Mouse (Mus musculus): ENCODE results near the gene Gm42688.
A peak's percentile ranks its signal among the peaks of the same experiment; 100 is the strongest.

The Gm42688 gene

DNA sequence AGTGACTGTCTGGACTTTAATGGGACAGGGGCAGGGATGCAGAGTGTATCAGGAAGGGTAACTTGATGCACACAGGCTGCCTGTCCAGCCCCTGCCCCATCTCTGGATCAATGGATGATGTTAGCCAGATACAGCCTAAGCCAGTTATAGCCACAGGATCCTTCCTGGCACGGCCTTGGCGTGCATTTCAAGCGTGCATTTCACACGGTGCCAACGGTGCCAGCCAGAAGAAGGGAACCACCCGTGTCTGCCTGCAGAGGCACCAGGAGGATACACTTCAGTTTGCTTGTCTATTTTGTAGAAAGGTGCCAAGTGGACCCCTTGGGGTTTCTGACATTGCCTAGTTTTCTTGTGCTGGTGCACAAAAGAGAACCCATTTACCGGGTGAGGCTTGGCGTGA lies 38.6 kb downstream of the Gm42688 start:
- no peak for DNase-seq (ENCODE audit: low spot score)

DNA sequence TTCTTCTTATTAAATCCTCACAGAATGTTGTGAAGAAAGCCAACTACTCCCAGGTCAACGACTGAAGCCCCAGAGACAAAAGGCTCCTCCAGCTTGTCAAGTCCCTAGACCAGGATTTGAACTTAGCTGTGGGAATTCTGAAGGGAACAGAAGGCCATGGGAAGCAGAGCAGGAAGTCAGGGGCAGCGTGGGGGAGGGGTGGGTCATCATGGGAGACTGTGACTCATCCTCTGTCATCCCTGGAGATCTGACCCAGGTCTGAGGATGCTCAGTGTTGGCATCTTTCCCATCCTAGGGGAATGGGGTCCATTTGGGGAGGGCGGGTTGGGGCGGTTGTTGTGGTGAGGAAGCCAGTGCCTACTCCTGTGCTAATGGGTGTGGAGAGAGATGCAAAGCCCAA lies 40.2 kb downstream of the Gm42688 start:
- no peak for DNase-seq (ENCODE audit: low spot score)

DNA sequence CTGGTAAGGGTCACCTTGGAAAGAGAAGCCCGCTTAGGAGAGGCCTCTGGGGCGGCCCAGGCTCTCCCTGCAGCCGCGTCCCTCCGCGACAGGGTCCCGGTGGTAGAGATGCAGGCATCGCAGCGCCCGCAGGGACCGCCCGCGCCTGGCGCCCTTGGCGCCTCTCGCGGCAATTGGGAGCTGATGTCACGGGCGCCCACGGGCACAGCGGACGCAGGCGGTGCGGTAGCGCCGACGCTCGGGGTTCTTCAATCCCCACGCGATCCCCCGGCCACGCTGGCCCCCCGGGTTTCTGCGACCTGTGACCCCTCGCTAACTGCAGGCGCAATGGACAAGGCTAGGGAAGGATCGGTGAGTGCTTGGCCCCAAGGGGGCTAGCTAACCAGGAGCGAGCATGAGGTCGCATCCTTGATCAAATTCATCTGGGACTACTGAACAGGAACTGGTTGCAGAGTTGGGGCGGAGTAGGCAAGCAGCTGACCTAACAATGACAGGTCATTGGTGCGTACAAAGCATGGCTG lies 40.9 kb downstream of the Gm42688 start:
- peak; percentile 64 for DNase-seq (ENCODE audit: low spot score)

DNA sequence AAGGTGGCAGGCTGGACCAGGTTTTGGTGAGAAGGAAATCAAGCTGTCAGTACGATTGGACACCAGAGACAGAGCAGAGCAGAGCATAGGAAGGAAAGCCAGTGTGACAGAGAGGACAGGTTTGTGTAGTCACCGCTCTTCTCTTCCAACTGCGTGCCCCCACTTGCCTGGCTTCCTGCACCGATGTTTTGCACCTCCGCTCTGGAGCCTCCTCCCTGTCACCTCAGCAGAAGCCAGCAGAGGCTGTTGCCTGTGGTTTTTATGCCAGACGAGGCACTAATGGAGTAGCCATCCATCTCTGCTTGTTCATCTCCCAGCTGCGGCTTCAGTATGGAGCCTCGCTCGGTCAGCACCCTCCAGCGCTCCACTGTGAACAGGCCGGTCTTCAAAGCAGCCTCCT lies 41.5 kb downstream of the Gm42688 start:
- DNase-seq (ENCODE audit: low spot score), result no peak

DNA sequence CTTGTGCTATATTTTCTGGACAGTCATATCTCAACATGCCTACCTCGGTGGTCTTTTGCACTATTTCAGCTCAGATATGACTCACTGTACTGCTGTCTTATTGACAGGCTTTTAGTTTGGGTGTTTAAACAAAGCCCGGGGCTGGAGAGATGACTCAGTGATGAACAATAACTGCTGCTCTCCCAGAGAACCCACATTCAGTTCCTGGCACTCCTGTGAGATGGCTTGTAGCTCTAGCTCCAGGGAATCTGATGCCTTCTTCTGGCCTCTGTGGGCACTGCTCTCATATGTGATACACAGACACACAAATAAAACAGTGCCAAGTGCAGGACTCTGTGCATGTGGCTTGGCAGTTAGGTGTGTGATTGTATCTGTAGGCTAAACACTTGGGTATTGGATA lies 43.8 kb downstream of the Gm42688 start:
- no peak for DNase-seq (ENCODE audit: low spot score)

DNA sequence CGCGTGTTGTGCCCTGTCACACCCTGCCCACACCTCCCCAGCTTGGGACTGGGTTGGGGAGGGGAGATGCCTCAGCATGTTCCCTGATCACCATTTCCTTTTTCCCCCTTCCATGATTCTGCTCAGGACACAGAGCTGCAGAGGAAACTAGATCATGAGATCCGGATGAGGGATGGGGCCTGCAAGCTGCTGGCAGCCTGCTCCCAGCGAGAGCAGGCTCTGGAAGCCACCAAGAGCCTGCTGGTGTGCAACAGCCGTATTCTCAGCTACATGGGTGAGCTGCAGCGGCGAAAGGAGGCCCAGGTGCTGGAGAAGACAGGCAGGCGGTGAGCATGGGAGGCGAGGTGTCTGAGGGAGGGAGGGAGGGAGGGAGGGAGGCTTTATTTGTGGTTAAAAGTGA lies 44.4 kb downstream of the Gm42688 start:
- no peak for DNase-seq (ENCODE audit: low spot score)

DNA sequence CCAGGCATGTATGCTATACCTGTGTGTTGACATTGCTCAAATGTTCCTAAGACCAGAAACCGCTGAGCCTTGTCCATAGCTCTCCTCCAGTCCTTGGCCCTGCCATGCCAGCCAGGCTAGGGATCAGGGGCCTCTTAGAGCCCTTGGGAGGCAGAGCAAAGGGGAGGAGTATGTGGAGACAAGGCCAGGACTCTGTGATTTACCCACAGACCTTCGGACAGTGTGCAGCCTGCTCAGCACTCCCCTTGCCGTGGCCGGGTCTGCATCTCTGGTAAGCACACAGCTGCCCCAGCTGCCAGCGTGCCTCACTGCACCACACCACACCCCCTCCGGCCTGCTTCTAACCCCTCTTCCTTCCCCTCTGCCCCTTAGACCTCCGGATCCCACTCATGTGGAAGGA lies 45.9 kb downstream of the Gm42688 start:
- DNase-seq (ENCODE audit: low spot score), result no peak

DNA sequence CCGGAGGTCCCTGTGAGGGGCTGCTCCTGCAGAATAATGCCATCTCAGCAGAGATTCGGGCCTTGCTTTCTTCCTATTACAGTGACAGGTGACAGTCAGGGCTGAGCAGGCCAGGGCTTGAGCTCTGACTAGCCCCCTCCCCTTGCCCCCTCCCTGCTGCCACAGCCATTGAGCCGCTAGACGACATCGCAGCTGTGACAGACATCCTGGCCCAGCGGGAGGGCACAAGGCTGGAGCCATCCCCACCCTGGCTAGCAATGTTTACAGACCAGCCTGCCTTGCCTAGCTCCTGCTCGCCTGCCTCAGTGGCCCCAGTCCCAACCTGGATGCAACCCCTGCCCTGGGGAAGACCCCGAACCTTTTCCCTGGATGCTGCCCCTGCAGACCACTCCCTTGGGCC lies 50.3 kb downstream of the Gm42688 start:
- DNase-seq (ENCODE audit: low spot score), result no peak

DNA sequence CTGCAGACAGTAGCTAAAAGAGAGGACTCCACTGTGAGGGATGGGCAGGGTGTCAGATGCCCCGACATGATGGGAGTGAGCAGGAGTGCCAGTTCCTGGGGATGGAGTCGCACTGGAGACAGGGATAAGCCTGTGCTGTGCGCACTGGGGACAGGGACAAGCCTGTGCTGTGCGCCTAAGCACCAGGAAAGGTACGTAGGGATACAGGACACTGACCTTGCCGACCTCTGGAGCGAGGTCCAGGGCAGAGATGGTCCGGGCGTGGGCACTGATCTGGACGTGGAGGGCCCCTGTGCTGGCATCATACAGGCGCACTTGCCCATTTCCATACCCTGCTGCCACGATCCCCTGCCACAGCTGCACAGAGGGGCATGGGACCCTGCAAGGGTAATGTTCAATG lies 51.6 kb downstream of the Gm42688 start:
- DNase-seq (ENCODE audit: low spot score), result no peak

DNA sequence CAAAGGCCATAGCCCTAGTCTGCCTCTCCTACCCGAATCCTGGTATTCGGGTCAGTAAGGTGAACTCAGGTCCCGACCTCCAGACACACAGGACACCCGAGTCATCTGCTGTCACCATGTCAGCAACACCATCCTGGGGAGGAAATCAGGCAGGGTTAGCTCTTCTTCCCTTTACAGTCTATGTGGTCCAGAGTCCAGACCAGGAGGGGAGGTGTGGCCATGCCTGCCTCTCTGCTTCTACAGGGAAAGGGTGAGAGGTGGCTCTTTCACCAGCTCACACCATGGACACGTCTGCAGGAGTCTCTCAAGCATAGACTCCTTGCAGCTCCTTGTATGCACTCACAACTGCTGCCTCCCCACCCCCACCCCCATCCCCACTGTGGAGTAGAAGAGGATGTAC lies 52.1 kb downstream of the Gm42688 start:
- no peak for DNase-seq (ENCODE audit: low spot score)

DNA sequence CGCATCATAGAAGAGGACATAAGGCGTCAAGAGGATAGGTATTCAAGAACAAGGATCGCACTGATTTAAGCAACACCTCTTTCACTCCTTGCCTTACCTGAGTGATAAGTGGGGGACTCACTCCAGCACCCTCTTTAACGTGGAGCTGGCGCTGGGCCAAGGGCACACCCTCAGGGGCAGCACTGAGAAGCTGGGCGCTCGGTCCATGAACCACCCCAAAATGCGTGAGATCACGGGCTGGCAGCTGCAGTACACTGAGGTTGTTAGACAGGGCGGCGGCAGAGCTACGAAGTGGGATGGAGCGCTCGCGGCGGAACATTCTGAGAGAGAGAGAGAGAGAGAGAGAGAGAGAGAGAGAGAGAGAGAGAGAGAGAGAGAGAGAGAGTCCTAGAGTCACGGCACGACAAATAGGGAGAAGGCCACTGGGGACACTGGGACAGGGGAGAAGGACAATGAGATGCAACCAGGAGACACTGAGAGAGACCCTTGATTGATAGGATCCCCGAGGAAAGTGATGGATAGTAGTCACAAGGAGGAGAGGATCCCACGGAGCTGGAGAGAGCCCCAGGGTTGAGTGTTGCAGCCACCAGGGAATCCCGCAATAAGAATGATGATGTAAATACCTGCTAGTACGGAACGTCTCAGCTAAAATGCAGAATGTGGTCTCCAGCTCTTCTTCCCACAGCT lies 54.3 kb downstream of the Gm42688 start:
- no peak for DNase-seq (ENCODE audit: low spot score)

DNA sequence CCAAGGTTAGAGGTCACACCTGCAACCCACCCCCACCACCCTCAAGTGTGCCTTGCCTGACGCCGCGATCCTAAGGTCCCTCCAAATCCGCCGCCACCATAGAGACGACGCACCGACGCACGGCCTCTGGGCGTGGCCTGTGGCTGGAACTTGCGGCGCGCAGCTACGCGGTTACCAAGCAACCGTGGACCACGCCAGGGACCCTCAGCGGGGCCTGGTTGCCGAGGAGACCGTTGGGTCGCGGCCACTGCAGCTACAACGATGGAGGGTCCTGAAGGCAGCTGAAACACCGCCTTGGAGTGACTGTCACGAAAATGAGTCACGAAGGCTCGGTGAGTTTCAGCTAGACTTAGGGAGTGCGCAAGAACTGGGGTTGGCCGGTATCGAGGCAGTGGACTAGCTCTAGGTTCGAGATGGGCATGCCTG lies 54.9 kb downstream of the Gm42688 start, which contains the start of the genes Wdr54 and 1700003E16Rik:
TSS of gene Wdr54 (minus strand) at position 139 of the 426 bp plus-strand sequence.
TSS of gene 1700003E16Rik (plus strand) at position 146 of the 426 bp plus-strand sequence.
- peak; percentile 97 for DNase-seq (ENCODE audit: low spot score)

DNA sequence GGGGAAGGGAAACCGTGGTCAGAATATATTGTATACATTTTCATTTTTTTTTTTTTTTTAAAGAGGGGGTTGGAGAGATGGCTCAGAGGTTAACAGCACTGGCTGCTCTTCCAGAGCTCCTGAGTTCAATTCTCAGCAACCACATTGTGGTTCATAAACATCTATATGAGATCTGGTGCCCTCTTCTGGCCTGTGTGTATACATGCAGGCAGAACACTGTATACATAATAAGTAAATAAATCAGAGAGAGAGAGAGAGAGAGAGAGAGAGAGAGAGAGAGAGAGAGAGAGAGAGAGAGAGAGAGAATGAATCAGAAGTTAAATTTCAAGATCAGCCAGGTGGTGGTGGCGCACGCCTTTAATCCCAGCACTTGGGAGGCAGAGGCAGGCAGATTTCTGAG lies 58.0 kb downstream of the Gm42688 start:
- DNase-seq (ENCODE audit: low spot score), result peak; percentile 88
